Mouse (Mus musculus): Measurements from ENCODE around the gene Cacnb1.

- TF ChIP-seq CTCF (IDR thresholded peaks at IDR 0.05; ENCODE audit: control insufficient read depth, insufficient read depth, insufficient replicate concordance, low read depth, low read length): no peak
- no peak for TF ChIP-seq POLR2A (IDR thresholded peaks at IDR 0.05; ENCODE audit: control insufficient read depth, low read depth, low read length)
These were observed 11.1 kb downstream of the Cacnb1 start for GRCm38 (mm10) chr11:98011716-98012115.

Measured in testis, adult 2 months (tissue).